Mouse (Mus musculus) E14TG2a.4 (cell line): Measurements from ENCODE around the gene Rpl6.

Source experiments
- CTCF ChIP-seq: conservative IDR thresholded peaks from 2 replicates; pipeline ENCODE4 v1.5.1; 2014; ENCODE audit warnings: low read length
- NANOG ChIP-seq: IDR thresholded peaks from 2 replicates; pipeline ENCODE4 v1.6.1; 2014; ENCODE audit warnings: borderline replicate concordance, low read length, mixed read lengths

- TF ChIP-seq CTCF (no peak), NANOG (no peak)
Observed at GRCm38 (mm10) chr5:121214707-121215106, 10.4 kb downstream of the Rpl6 start.
